Mouse (Mus musculus) neutrophil, adult 5-6 weeks (primary cell): ENCODE results near the gene Dleu7. TPM values are rescaled to one million over a fixed set of nuclear protein-coding genes. Genes with fewer than 3 reads are reported as not detected.

ENCODE experiments used
- ATAC-seq: fragments of 151-379, 151-347 bp; 2 replicates; pipeline ENCODE4 v1.8.0; 2017; ENCODE audit warnings: mild to moderate bottlenecking, moderate TSS enrichment; ENCODE audit not compliant: insufficient number of reproducible peaks, poor library complexity, low FRiP score, severe bottlenecking; ENCODE audit errors: extremely low read depth
- total RNA-seq: library from RNA; stranded (forward); fragments of 200-1000 nt; gene quantifications from 2 replicates; pipeline ENCODE4 v1.2.3, GENCODE M21; 2017

Gene Dleu7
- total RNA-seq, 1 experiment from 2014 or later, result not detected

GRCm38 (mm10) chr14:62227101-62227500 lies 65.7 kb downstream of the Dleu7 start:
- no peak for ATAC-seq

- no peak for ATAC-seq
These were observed 66.2 kb downstream of the Dleu7 start for GRCm38 (mm10) chr14:62226576-62227047.

Other genes with a start within 250 kb of the Dleu7 start
- gene Rnaseh2b, start 458 bp downstream of the Dleu7 start, total RNA-seq, result 7.6 and 8.8 TPM in 2 replicates
- gene Gucy1b2, start 163.2 kb upstream of the Dleu7 start, total RNA-seq, result not detected in 2 replicates